Mouse (Mus musculus): ENCODE data around the gene 4930556J24Rik.

DNA sequence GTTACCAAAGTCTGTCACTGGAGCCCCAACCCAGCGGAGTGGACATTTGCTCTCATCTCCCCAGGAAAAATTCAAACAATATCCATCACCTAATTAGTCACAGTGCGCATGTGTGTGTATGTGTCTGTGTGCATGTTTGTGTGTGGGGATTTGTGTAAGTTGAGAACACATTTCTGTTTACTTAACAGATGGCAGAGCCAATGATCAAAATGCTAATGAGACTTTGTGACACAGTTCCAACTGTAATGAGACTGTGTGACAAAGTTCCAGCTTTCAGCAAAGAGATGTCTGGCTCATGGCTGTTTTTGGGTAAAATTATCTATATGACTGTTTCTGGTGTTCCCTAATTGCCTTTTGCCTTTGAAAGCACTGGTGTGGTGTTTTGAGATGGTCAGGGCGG, 40.3 kb downstream of the 4930556J24Rik start:
- no peak for TF ChIP-seq CTCF (IDR thresholded peaks at IDR 0.05; ENCODE audit: low read depth)
- no peak for TF ChIP-seq EP300 (IDR thresholded peaks at IDR 0.05; ENCODE audit: low read depth)

Measured in heart, postnatal 0 days (tissue).